Mouse (Mus musculus) midbrain, embryonic 16.5 days (tissue): Measurements from ENCODE around the gene Cldn3. TPM values are rescaled to one million over a fixed set of nuclear protein-coding genes. Genes with fewer than 3 reads are reported as not detected.
"Not testable (repeated sequence)": the region's sequence is repeated elsewhere in the genome, so short reads cannot be mapped to it uniquely, and the experiment has no call there.

ENCODE experiments used
- ATAC-seq: fragments of 200-750 bp; cut with Nextera tagmentation; 2 replicates; pipeline ENCODE4 v1.8.0; 2017; ENCODE audit warnings: moderate TSS enrichment
- H3K27ac ChIP-seq: fragments of 300-500 bp; sonication (generic); 2 replicates; pipeline ENCODE4 v1.5.1; 2014; ENCODE audit warnings: mild to moderate bottlenecking, low read length, mixed read lengths
- H3K27me3 ChIP-seq: fragments of 300-500 bp; sonication (generic); 2 replicates; pipeline ENCODE4 v1.6.1; 2014; ENCODE audit warnings: low read depth, low read length, mixed read lengths; ENCODE audit not compliant: control insufficient read depth, insufficient read depth
- H3K36me3 ChIP-seq: fragments of 300-500 bp; sonication (generic); 2 replicates; pipeline ENCODE4 v1.6.1; 2014; ENCODE audit warnings: mild to moderate bottlenecking, low read length, moderate library complexity, mixed read lengths; ENCODE audit not compliant: control insufficient read depth, insufficient read depth
- H3K4me1 ChIP-seq: fragments of 300-500 bp; sonication (generic); 2 replicates; pipeline ENCODE4 v1.6.1; 2014; ENCODE audit warnings: mild to moderate bottlenecking, low read length, mixed read lengths; ENCODE audit not compliant: control insufficient read depth, insufficient read depth
- H3K4me2 ChIP-seq: fragments of 300-500 bp; sonication (generic); 2 replicates; pipeline ENCODE4 v1.6.1; 2014; ENCODE audit warnings: mild to moderate bottlenecking, low read length, mixed read lengths
- H3K4me3 ChIP-seq: fragments of 300-500 bp; sonication (generic); 2 replicates; pipeline ENCODE4 v1.5.1; 2014; ENCODE audit warnings: low read depth, mild to moderate bottlenecking, low read length, moderate library complexity, mixed read lengths
- H3K9ac ChIP-seq: fragments of 300-500 bp; sonication (generic); 2 replicates; pipeline ENCODE4 v1.6.1; 2014; ENCODE audit warnings: low read depth, low read length, mixed read lengths
- H3K9me3 ChIP-seq: fragments of 300-500 bp; sonication (generic); replicated peaks from 2 replicates; pipeline ENCODE4 v1.6.1; 2014; ENCODE audit warnings: mild to moderate bottlenecking, low read length, mixed read lengths; ENCODE audit not compliant: control insufficient read depth, poor library complexity, severe bottlenecking
- WGBS: fragments of 180-500 bp; shearing (Covaris S2); extraction: QIAGEN DNeasy Blood & Tissue Kit; methylation state at CpG from one replicate; pipeline ENCODE4 v1.1.7; 2014; 5-methylcytosine and 5-hydroxymethylcytosine counted together
- polyA plus RNA-seq: library from polyadenylated mRNA; unstranded; fragments of >200 nt; fragmentation: Nextera tagmentation; extraction: Ambion mirVana; gene quantifications from 2 replicates; pipeline ENCODE4 v1.2.1, GENCODE M21; 2015

The Cldn3 gene
- 2.2 and 2.6 TPM in 2 replicates for polyA plus RNA-seq

DNA sequence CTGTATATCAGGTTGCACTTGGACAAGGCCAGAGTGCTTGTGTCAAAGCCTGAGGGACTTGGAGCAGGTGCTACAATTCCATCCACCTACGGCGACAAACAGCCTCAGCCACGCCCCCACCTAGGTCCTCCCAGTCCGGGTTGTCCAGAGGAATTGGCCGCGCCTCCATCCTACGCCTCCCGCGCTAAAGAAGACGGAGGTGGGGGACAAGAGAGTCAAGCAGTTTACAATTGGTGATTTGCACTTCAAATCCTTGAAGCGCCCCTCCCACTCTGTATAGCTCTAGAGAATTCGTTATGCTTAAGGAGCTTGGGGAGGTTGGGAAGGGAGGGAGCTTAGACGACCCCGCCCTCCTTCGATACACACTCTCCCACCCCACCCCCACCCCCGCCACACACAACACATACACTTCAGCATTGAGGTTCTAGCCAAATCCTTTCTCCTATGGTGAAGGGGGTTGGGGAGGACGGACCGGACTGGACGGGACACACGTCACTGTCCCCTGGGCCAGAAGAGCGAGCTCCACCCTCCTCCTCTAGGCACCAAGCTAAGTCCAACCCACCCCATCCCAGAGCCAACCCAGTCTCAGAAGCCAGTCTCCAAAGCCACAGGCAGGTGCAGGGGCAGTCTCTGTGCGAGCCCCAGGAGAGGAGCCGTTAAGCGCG, at the start of gene Cldn3:
Cldn3 (plus strand) TSS at position 582 of the 665 bp plus-strand sequence.
- peak; percentile 32; the same call in 1 of the 2 replicates for ATAC-seq
- peaks cover 4% of the 10 kb centered on the region; the same call in 1 of the 2 replicates for H3K4me1 ChIP-seq
- H3K4me3 ChIP-seq, result peak within 1 kb of the TSS; percentile 27
- no peaks in the 10 kb centered on the region for H3K36me3 ChIP-seq
- H3K27me3 ChIP-seq, result peaks cover 43% of the 10 kb centered on the region
- H3K9ac ChIP-seq, result peak within 1 kb of the TSS; percentile 34; the same call in 1 of the 2 replicates
- no peak within 1 kb of the TSS for H3K27ac ChIP-seq
- WGBS, result 1% methylated on average over 24 of the region's 25 CpGs
- H3K4me2 ChIP-seq, result peak within 1 kb of the TSS; percentile 41
- no peaks in the 10 kb centered on the region for H3K9me3 ChIP-seq

DNA sequence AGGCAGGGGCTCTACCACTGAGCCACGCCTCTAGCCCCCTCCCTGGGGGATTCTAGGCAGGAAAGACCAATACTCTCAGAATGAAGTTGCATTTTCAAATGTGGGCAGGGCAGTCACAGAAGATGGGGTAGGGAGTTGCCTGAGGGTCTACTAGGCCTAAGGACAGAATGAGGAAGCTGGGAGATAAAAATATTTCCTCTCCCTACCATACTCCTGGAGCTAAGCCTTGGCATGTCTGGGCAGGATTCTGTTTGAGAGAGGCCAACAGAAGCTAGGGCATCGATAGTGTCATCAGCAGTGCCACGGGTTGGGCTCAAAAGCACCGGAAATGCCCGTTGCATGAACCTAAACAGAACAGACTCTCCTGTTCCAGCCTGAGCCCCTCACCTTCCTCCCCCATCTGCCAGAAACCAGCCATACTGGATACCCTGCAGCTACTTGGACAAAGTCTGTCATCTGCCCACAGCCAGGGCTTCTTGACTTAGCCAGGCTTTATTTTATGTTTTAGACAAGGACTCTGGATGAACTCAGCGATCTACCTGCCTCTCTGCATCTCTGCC, 49.3 kb upstream of the Cldn3 start:
- Histone ChIP-seq H3K4me2 (no peak overlapping the region), H3K36me3 (no peaks in the 10 kb centered on the region), H3K9ac (no peak overlapping the region), H3K27ac (no peak overlapping the region), H3K4me3 (no peak overlapping the region), H3K9me3 (no peaks in the 10 kb centered on the region), H3K27me3 (no peaks in the 10 kb centered on the region), H3K4me1 (peaks cover 2% of the 10 kb centered on the region; the same call in 1 of the 2 replicates)
- WGBS, result 88% methylated on average over 6 of the region's 6 CpGs
- no peak for ATAC-seq

DNA sequence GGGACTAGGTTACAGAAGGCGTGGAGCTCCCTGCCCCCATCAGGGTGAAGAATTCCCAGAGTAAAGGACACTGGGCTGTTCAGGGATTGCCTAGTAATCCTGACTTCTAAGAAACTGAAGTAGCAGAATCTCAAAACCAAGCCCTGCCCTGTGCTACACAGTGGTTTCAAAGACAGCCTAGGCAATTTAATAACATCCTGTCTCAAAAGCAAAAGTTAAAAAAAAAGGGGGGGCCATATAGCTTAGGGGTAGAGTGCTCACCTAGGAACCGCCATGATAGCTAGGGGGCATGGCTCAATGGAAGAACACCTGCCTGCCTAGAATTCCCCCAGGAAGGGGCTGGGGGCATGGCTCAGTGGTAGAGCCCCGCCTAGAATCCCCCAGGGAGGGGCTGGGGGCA, 46.9 kb upstream of the Cldn3 start:
- no peaks in the 10 kb centered on the region for H3K27me3 ChIP-seq
- 77% methylated on average over 3 of the region's 3 CpGs for WGBS
- no peaks in the 10 kb centered on the region for H3K4me1 ChIP-seq
- no peak overlapping the region for H3K4me2 ChIP-seq
- H3K4me3 ChIP-seq, result no peak overlapping the region
- no peak overlapping the region for H3K9ac ChIP-seq
- ATAC-seq, result no peak
- no peaks in the 10 kb centered on the region for H3K9me3 ChIP-seq
- H3K27ac ChIP-seq, result no peak overlapping the region
- H3K36me3 ChIP-seq, result no peaks in the 10 kb centered on the region

DNA sequence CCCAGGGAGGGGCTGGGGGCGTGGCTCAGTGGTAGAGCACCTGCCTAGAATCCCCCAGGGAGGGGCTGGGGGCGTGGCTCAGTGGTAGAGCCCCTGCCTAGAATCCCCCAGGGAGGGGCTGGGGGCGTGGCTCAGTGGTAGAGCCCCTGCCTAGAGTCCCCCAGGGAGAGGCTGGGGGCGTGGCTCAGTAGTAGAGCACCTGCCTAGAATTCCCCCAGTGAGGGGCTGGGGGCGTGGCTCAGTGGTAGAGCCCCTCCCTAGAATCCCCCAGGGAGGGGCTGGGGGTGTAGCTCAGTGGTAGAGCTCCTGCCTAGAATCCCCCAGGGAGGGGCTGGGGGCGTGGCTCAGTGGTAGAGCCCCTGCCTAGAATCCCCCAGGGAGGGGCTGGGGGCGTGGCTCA, 46.5 kb upstream of the Cldn3 start:
- H3K4me3 ChIP-seq, H3K4me1 ChIP-seq, H3K9ac ChIP-seq, H3K27ac ChIP-seq, H3K4me2 ChIP-seq, H3K9me3 ChIP-seq, H3K36me3 ChIP-seq, ATAC-seq, H3K27me3 ChIP-seq: not testable (repeated sequence)
- WGBS, result 86% methylated on average over 2 of the region's 7 CpGs

DNA sequence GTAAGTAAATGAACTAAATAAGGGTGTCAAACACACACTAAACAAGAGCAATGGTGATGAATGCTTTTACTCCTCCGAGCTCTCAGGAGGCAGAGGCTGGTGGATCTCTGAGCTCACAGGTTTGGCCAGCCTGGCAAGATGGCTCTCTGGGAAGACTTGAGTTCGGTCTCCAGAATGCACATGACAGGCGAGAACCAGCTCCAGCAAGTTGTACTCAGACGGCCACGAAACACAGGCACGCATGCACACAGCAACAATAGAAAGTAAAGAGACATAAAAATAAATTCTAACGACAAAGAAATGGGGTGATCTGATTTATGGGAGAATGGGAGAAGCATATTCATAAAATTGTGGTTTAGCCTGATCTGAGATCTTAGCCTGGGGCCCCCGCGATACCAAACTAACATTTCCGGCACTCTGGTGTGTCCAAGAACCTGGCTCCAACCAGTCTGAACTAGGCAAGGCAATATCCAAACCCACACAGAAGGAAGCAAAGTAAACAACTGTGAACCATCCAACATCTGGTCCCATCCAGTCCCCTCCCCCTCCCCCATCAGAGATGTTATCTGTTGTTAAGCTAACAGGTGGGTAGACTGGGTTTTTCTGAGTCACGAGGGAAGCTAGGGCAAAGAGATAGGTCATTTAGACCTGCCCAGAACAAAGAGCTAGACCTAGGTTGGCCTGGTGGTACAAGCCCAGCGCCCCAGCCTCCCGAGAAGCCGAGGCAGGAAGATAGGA, 44.4 kb upstream of the Cldn3 start:
- no peak overlapping the region for H3K4me3 ChIP-seq
- ATAC-seq, result no peak
- no peaks in the 10 kb centered on the region; the same call in 1 of the 2 replicates for H3K4me1 ChIP-seq
- no peaks in the 10 kb centered on the region for H3K9me3 ChIP-seq
- WGBS, result 89% methylated on average over 14 of the region's 14 CpGs
- H3K4me2 ChIP-seq, result no peak overlapping the region
- H3K27ac ChIP-seq, result no peak overlapping the region
- peaks cover 20% of the 10 kb centered on the region for H3K27me3 ChIP-seq
- no peak overlapping the region for H3K9ac ChIP-seq
- H3K36me3 ChIP-seq, result no peaks in the 10 kb centered on the region

DNA sequence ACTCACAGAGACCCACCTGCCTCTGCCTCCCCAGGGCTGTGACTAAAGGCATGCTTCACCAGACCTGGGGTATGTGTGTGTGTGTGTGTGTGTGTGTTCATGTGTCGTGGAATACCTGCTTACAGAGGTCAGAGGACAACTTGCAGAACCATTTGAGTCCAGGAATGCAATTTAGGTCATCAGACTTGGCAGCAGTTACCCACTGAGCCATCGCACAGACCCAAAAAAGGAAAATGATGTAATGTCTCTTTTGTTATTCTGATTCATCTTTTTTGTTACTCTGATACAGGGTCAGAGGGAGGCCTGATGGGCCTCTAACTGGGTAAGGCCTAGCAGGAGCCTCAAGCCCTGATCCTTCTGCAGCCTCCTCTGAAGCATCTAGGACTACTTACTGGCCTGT, 43.3 kb upstream of the Cldn3 start:
- no peaks in the 10 kb centered on the region for H3K36me3 ChIP-seq
- H3K4me1 ChIP-seq, result no peaks in the 10 kb centered on the region; the same call in 1 of the 2 replicates
- no peaks in the 10 kb centered on the region for H3K9me3 ChIP-seq
- 67% methylated on average over 2 of the region's 2 CpGs for WGBS
- H3K9ac ChIP-seq, result no peak overlapping the region
- no peak for ATAC-seq
- no peak overlapping the region for H3K27ac ChIP-seq
- H3K27me3 ChIP-seq, result peaks cover 25% of the 10 kb centered on the region
- no peak overlapping the region for H3K4me3 ChIP-seq
- no peak overlapping the region for H3K4me2 ChIP-seq

DNA sequence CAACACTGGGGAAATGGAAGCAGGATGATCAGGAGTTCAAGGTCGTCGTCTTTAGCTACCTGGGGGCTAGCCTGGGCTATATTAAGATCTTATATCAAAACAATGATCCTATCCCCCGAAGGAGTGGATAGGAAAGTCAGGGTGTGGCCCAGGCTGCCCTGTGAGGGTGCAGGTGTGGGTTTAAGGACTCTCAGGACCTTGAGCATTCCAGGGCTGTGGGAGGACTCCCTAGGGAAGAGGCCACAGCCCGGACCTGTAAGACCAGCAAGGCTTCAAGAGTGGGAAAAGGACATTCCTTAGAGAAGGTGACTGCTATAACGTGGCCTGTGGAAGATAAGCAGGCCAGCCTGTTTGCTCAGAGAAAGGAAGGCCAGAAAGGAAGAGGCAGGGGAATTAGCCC, 41.8 kb upstream of the Cldn3 start:
- Histone ChIP-seq H3K9ac (no peak overlapping the region), H3K36me3 (no peaks in the 10 kb centered on the region), H3K27me3 (peaks cover 25% of the 10 kb centered on the region), H3K4me1 (no peaks in the 10 kb centered on the region; the same call in 1 of the 2 replicates), H3K4me2 (no peak overlapping the region), H3K4me3 (no peak overlapping the region), H3K9me3 (no peaks in the 10 kb centered on the region), H3K27ac (no peak overlapping the region)
- ATAC-seq, result no peak
- 84% methylated on average over 5 of the region's 5 CpGs for WGBS

DNA sequence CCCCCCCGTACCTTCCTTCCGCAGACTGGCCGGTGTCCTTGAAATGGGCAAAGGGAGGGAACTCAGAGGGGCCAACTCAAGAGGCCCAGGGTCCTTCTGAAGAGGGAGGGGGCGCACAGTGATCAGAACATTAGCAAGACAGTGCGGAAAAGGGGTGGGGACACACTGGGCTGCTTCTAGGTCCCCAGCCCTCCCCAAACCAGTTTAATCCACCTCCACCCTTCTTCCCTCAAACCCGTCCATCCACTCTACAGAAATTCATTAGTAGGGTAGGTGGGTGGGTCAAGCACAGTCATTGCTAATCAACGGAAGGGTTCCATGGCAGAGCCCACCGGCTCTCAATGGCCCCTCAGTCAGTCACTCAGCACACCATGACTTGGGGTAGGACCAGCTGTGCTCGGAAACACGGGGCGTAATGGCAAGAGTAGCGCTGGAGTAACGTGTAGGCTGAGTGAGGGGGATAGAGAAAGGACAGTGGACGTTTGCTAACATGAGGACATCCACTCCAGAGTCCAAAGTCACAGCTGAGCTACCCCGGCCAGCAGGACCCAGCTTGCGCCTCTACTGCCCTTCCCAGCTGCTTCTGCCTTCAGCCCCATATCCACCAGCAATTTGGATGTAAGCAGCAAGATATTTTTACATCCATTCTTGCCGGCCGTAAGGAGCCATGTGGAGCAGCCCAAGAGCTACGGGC, 40.6 kb upstream of the Cldn3 start:
- Histone ChIP-seq H3K36me3 (no peaks in the 10 kb centered on the region), H3K4me2 (no peak overlapping the region), H3K4me3 (no peak overlapping the region), H3K9ac (no peak overlapping the region), H3K9me3 (no peaks in the 10 kb centered on the region), H3K27ac (no peak overlapping the region), H3K27me3 (peaks cover 25% of the 10 kb centered on the region), H3K4me1 (no peaks in the 10 kb centered on the region; the same call in 1 of the 2 replicates)
- 44% methylated on average over 16 of the region's 19 CpGs for WGBS
- no peak for ATAC-seq
